Mouse (Mus musculus) heart, postnatal 0 days (tissue): Measurements from ENCODE around the gene Gm42715. TPM values are rescaled to one million over a fixed set of nuclear protein-coding genes. Genes with fewer than 3 reads are reported as not detected.

Experiments used
- ATAC-seq: fragments of 200-750 bp; cut with Nextera tagmentation; 2 replicates; pipeline ENCODE4 v1.8.0; 2017; ENCODE audit warnings: low read depth, moderate number of reproducible peaks, moderate library complexity; ENCODE audit not compliant: insufficient read depth
- DNase-seq: peaks from one replicate; pipeline ENCODE4 v3.0.0-alpha.2; 2016; ENCODE audit warnings: low spot score
- H3K27ac ChIP-seq: fragments of 300-500 bp; sonication (generic); 2 replicates; pipeline ENCODE4 v1.5.1; 2014; ENCODE audit warnings: low read depth, mild to moderate bottlenecking
- H3K27me3 ChIP-seq: fragments of 300-500 bp; sonication (generic); 2 replicates; pipeline ENCODE4 v1.6.1; 2014; ENCODE audit warnings: low read length, mixed read lengths; ENCODE audit not compliant: control insufficient read depth, insufficient read depth
- H3K36me3 ChIP-seq: fragments of 300-500 bp; sonication (generic); replicated peaks from 2 replicates; pipeline ENCODE4 v1.6.1; 2014; ENCODE audit warnings: low read length, mixed read lengths; ENCODE audit not compliant: control insufficient read depth, insufficient read depth
- H3K4me1 ChIP-seq: fragments of 300-500 bp; sonication (generic); 2 replicates; pipeline ENCODE4 v1.6.1; 2014; ENCODE audit warnings: antibody characterized with exemption; ENCODE audit not compliant: control insufficient read depth, insufficient read depth
- H3K4me2 ChIP-seq: fragments of 300-500 bp; sonication (generic); 2 replicates; pipeline ENCODE4 v1.6.1; 2014; ENCODE audit warnings: low read depth, mild to moderate bottlenecking, low read length, moderate library complexity
- H3K4me3 ChIP-seq: fragments of 300-500 bp; sonication (generic); 2 replicates; pipeline ENCODE4 v1.5.1; 2014; ENCODE audit warnings: low read depth, low read length
- H3K9ac ChIP-seq: fragments of 300-500 bp; sonication (generic); replicated peaks from 2 replicates; pipeline ENCODE4 v1.6.1; 2014; ENCODE audit warnings: low read depth, low read length, mixed read lengths
- H3K9me3 ChIP-seq: fragments of 300-500 bp; sonication (generic); replicated peaks from 2 replicates; pipeline ENCODE4 v1.6.1; 2016; ENCODE audit warnings: low read length; ENCODE audit not compliant: control insufficient read depth
- CTCF ChIP-seq: IDR thresholded peaks from 2 replicates; pipeline ENCODE4 v1.5.1; 2016; ENCODE audit warnings: antibody characterized with exemption, control low read depth, low read depth
- EP300 ChIP-seq: IDR thresholded peaks from 2 replicates; pipeline ENCODE4 v1.6.1; 2016; ENCODE audit warnings: antibody characterized with exemption, low read depth
- WGBS: fragments of 180-500 bp; shearing (Covaris S2); extraction: QIAGEN DNeasy Blood & Tissue Kit; methylation state at CpG from one replicate; pipeline ENCODE4 v1.1.7; 2014; 5-methylcytosine and 5-hydroxymethylcytosine counted together
- polyA plus RNA-seq: library from polyadenylated mRNA; unstranded; fragments of >200 nt; fragmentation: Nextera tagmentation; extraction: Ambion mirVana; gene quantifications from 2 replicates; pipeline ENCODE4 v1.2.1, GENCODE M21; 2015
- total RNA-seq: library from RNA; depleted of rRNA; stranded (reverse); fragments of >200 nt; gene quantifications from 2 replicates; pipeline ENCODE4 v1.2.3, GENCODE M21; 2014; ENCODE audit warnings: low replicate concordance

Gm42715 gene
- total and polyA plus RNA-seq, 2 experiments from 2014 or later: 4.8 to 17.4 TPM

- ATAC-seq: peak; percentile 92
- Histone ChIP-seq H3K36me3 (peaks cover 44% of the 10 kb centered on the region), H3K4me3 (no peak overlapping the region), H3K27ac (peak overlapping the region; percentile 9), H3K27me3 (no peaks in the 10 kb centered on the region), H3K4me2 (no peak overlapping the region), H3K9me3 (no peaks in the 10 kb centered on the region), H3K9ac (no peak overlapping the region), H3K4me1 (0 out of 2 replicates have a peak, but pooled peaks cover 9% of the 10 kb centered on the region)
- TF ChIP-seq EP300: 0 out of 2 replicates have a peak, but pooled peaks have one; percentile 15
- peak; percentile 29 for TF ChIP-seq CTCF
- DNase-seq: peak; percentile 87
- WGBS: 33% methylated on average over 6 of the region's 6 CpGs
Observed at GRCm38 (mm10) chr7:127564381-127565150, 45.2 kb downstream of the Gm42715 start.

GRCm38 (mm10) chr7:127572895-127573471, 53.6 kb downstream of the Gm42715 start, which contains the start of gene Phkg2:
Phkg2 (plus strand) TSS chr7:127573340.
- H3K27me3 ChIP-seq: no peaks in the 10 kb centered on the region
- peak within 1 kb of the TSS; percentile 97 for H3K4me2 ChIP-seq
- peaks cover 15% of the 10 kb centered on the region for H3K36me3 ChIP-seq
- H3K9me3 ChIP-seq: no peaks in the 10 kb centered on the region
- ATAC-seq (peak; percentile 98), DNase-seq (peak; percentile 100)
- peaks cover 18% of the 10 kb centered on the region for H3K4me1 ChIP-seq
- peak within 1 kb of the TSS; percentile 83 for H3K9ac ChIP-seq
- under 1% methylated on average over 17 of the region's 17 CpGs for WGBS
- H3K27ac ChIP-seq: peak within 1 kb of the TSS; percentile 78
- TF ChIP-seq CTCF (no peak), EP300 (no peak)
- peak within 1 kb of the TSS; percentile 80 for H3K4me3 ChIP-seq

GRCm38 (mm10) chr7:127573503-127574008, 54.2 kb downstream of the Gm42715 start:
- peak overlapping the region; percentile 83 for H3K9ac ChIP-seq
- no peak for DNase-seq
- peak overlapping the region; percentile 80 for H3K4me3 ChIP-seq
- peaks cover 18% of the 10 kb centered on the region for H3K4me1 ChIP-seq
- peak overlapping the region; percentile 73 for H3K27ac ChIP-seq
- no peak for ATAC-seq
- no peaks in the 10 kb centered on the region for H3K9me3 ChIP-seq
- no peak for TF ChIP-seq CTCF
- no peak for TF ChIP-seq EP300
- peaks cover 20% of the 10 kb centered on the region for H3K36me3 ChIP-seq
- no peaks in the 10 kb centered on the region for H3K27me3 ChIP-seq
- WGBS: under 1% methylated on average over 23 of the region's 28 CpGs
- peak overlapping the region; percentile 97 for H3K4me2 ChIP-seq

GRCm38 (mm10) chr7:127574115-127574514, 54.7 kb downstream of the Gm42715 start:
- no peak for TF ChIP-seq CTCF
- no peak for TF ChIP-seq EP300
- H3K4me3 ChIP-seq: peak overlapping the region; percentile 80
- peaks cover 24% of the 10 kb centered on the region for H3K36me3 ChIP-seq
- no peaks in the 10 kb centered on the region for H3K27me3 ChIP-seq
- 19% methylated on average over 7 of the region's 7 CpGs for WGBS
- peaks cover 18% of the 10 kb centered on the region for H3K4me1 ChIP-seq
- peak overlapping the region; percentile 83; the same call in 1 of the 2 replicates for H3K9ac ChIP-seq
- H3K9me3 ChIP-seq: no peaks in the 10 kb centered on the region
- ATAC-seq (no peak), DNase-seq (no peak)
- H3K27ac ChIP-seq: 0 out of 2 replicates have a peak overlapping the region, but pooled peaks have one; percentile 73
- peak overlapping the region; percentile 97 for H3K4me2 ChIP-seq

GRCm38 (mm10) chr7:127583260-127583659, 63.9 kb downstream of the Gm42715 start:
- H3K36me3 ChIP-seq: peaks cover 59% of the 10 kb centered on the region
- H3K27me3 ChIP-seq: no peaks in the 10 kb centered on the region
- H3K27ac ChIP-seq: no peak overlapping the region
- no peak overlapping the region for H3K9ac ChIP-seq
- TF ChIP-seq EP300 (no peak), CTCF (no peak)
- H3K9me3 ChIP-seq: no peaks in the 10 kb centered on the region
- DNase-seq (no peak), ATAC-seq (no peak)
- peaks cover 9% of the 10 kb centered on the region; the same call in 1 of the 2 replicates for H3K4me1 ChIP-seq
- no peak overlapping the region for H3K4me2 ChIP-seq
- WGBS: 90% methylated on average over 6 of the region's 6 CpGs
- no peak overlapping the region for H3K4me3 ChIP-seq
